Mouse (Mus musculus) regulatory T cell (primary cell): ENCODE data around the gene Tlr11.

Experiments used
- in situ Hi-C: fragments of 300-600 bp; cut with MboI, MseI; formaldehyde crosslinking; loops from one replicate; pipeline ENCODE4 v1.15.1; 2025; ENCODE audit warnings: high pct_unique_total_duplicates

The Tlr11 gene

DNA sequence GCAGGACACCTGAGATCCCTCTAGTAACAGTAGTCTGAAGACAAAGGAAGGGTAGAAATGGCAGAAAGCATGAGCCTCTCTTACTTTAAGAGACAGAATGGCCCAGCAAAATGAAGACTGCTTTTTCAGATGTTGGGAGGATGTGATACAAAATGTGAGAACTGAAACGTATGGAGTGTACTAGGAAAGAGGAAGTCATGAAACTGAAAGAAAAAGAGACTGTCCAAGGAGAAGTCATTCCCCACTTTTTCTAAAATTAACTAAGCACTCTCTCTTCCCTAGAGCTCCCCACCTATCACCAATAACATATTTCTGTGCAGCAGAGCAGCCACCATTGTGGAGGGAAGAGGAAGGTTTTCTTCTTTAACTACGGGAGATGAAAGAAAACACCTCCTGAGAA, at the start of gene Tlr11:
Tlr11 (plus strand) TSS at position 322 of the 400 bp plus-strand sequence.
- in situ Hi-C loops: no loop called here

- in situ Hi-C loops: no loop called here
These were observed 31.1 kb upstream of the Tlr11 start, which contains the start of gene Olfr734 for GRCm38 (mm10) chr14:50326661-50327060. Gene Olfr734, minus strand, starts transcription at chr14:50326761.

GRCm38 (mm10) chr14:50348796-50349195, 8.9 kb upstream of the Tlr11 start, which contains the start of gene Olfr735:
Gene Olfr735, minus strand, starts transcription at chr14:50348872.
- in situ Hi-C loops: no loop called here

DNA sequence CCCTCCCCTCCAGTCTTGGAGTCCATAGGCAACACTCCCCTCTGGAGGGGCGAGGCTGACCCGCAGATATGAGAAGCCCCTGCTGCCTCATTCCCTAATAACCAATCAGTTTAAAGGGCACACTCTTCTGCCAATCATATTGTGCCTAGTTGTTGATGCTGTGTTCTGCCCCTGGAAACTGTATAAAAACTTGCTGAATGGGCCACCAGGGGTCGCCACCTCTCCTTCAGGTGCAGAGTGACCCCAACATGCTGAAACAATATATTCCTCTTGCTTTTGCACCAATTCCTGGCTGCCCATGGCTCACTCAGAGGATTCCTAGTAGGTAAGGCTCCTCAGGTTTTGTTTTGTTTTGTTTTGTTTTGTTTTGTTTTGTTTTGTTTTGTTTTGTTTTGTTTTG, 5.3 kb upstream of the Tlr11 start:
- in situ Hi-C loops: no loop called here

DNA sequence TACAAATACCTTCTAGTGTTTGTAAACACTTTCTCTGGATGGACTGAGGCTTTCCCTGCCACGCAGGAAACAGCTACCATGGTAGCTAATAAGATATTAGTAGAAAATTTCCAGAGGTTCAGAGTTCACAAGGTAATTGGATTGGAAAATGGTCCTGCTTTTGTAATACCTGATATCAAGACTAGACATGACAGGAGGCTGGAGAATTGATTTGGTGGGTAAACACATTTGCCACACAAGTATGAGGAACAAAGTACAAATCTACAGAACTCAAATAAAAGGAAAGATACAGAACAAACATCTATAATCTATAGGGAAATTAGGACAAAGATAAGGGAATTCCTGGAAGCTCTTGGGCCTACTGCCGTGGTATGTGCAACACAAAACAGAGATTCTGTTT, 989 bp upstream of the Tlr11 start:
- in situ Hi-C loops: no loop called here

- in situ Hi-C loops: no loop called here
These were observed 2.8 kb downstream of the Tlr11 start for GRCm38 (mm10) chr14:50360480-50360879.

- in situ Hi-C loops: no loop called here
These were observed 5.8 kb downstream of the Tlr11 start for GRCm38 (mm10) chr14:50363561-50363960.

DNA sequence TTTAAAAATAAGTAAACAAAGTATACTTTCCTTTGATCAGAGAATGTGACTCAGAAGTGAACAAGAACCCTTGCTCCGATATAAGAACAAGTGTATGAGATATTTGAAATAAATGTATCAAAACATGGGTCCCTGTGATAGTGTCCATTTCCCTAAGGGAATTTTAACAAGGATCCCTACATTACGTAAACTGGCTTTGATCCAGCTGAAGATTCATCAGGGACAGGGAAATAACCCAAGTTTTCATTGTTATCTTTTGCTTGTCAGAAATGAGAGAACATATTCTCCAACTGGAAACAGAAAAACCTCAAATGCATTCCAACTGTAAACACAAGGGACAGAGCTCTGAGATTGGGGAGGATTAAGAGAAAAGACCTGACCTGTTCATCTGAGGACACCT, 23.1 kb downstream of the Tlr11 start, which contains the start of gene Olfr736:
Olfr736 (plus strand) TSS at position 301 of the 400 bp plus-strand sequence.
- in situ Hi-C loops: no loop called here

GRCm38 (mm10) chr14:50407268-50407667, 49.6 kb downstream of the Tlr11 start, which contains the start of gene Olfr738:
Gene Olfr738, plus strand, starts transcription at chr14:50407568.
- in situ Hi-C loops: no loop called here
